Mouse (Mus musculus): Measurements from ENCODE around the gene Lman1l. TPM values are rescaled to one million over a fixed set of nuclear protein-coding genes. Genes with fewer than 3 reads are reported as not detected.

The Lman1l gene
- total RNA-seq, 1 experiment: 0.22 TPM

GRCm38 (mm10) chr9:57617556-57618169, 2.9 kb downstream of the Lman1l start:
- Histone ChIP-seq H3K9ac (ENCODE audit: insufficient read depth, low read depth, low read length, poor library complexity, severe bottlenecking) (no peak overlapping the region), H3K4me3 (ENCODE audit: insufficient read depth in 1 of 2, low read depth in 1 of 2, low read length in 2 of 2, poor library complexity in 1 of 2, severe bottlenecking in 1 of 2) (no peak overlapping the region), H3K27ac (ENCODE audit: insufficient read depth, low read depth, low read length, poor library complexity, severe bottlenecking) (no peak overlapping the region), H3K4me1 (ENCODE audit: control insufficient read depth in 2 of 2, insufficient read depth in 2 of 2, low read length in 2 of 2, poor library complexity in 1 of 2) (no peaks in the 10 kb centered on the region), H3K36me3 (ENCODE audit: control insufficient read depth, insufficient read depth, low read length, poor library complexity, severe bottlenecking) (no peaks in the 10 kb centered on the region), H3K9me3 (ENCODE audit: control insufficient read depth, insufficient read depth, low read depth, low read length) (no peaks in the 10 kb centered on the region)
- in situ Hi-C loops (cut with MboI; ENCODE audit: low sequenced_read_pairs in 2 of 2, unreplicated experiment in 2 of 2): no loop called here
- TF ChIP-seq CHD2 (IDR thresholded peaks at IDR 0.05; ENCODE audit: low read depth, low read length) (no peak), ZC3H11A (IDR thresholded peaks at IDR 0.05; ENCODE audit: borderline replicate concordance, low read depth, low read length) (no peak), MAFK (IDR thresholded peaks at IDR 0.05; ENCODE audit: insufficient read depth, low read depth, low read length) (no peak), HCFC1 (IDR thresholded peaks at IDR 0.05; ENCODE audit: borderline replicate concordance, insufficient read depth, low read length) (no peak)
- no peak for DNase-seq (ENCODE audit: low read depth, low spot score)

GRCm38 (mm10) chr9:57614786-57615185, 5.8 kb downstream of the Lman1l start:
- no peak for DNase-seq (ENCODE audit: low read depth, low spot score)
- Histone ChIP-seq H3K4me1 (ENCODE audit: control insufficient read depth in 2 of 2, insufficient read depth in 2 of 2, low read length in 2 of 2, poor library complexity in 1 of 2) (no peaks in the 10 kb centered on the region), H3K9me3 (ENCODE audit: control insufficient read depth, insufficient read depth, low read depth, low read length) (no peaks in the 10 kb centered on the region), H3K9ac (ENCODE audit: insufficient read depth, low read depth, low read length, poor library complexity, severe bottlenecking) (no peak overlapping the region), H3K36me3 (ENCODE audit: control insufficient read depth, insufficient read depth, low read length, poor library complexity, severe bottlenecking) (no peaks in the 10 kb centered on the region), H3K4me3 (ENCODE audit: insufficient read depth in 1 of 2, low read depth in 1 of 2, low read length in 2 of 2, poor library complexity in 1 of 2, severe bottlenecking in 1 of 2) (no peak overlapping the region), H3K27ac (ENCODE audit: insufficient read depth, low read depth, low read length, poor library complexity, severe bottlenecking) (no peak overlapping the region)
- in situ Hi-C loops (cut with MboI; ENCODE audit: low sequenced_read_pairs in 2 of 2, unreplicated experiment in 2 of 2): no loop called here
- no peak for TF ChIP-seq CHD2 (IDR thresholded peaks at IDR 0.05; ENCODE audit: low read depth, low read length)
- TF ChIP-seq ZC3H11A (IDR thresholded peaks at IDR 0.05; ENCODE audit: borderline replicate concordance, low read depth, low read length): no peak
- TF ChIP-seq ZNF384 (IDR thresholded peaks at IDR 0.05; ENCODE audit: low read depth, low read length): no peak
- TF ChIP-seq MAFK (IDR thresholded peaks at IDR 0.05; ENCODE audit: insufficient read depth, low read depth, low read length): no peak
- no peak for TF ChIP-seq HCFC1 (IDR thresholded peaks at IDR 0.05; ENCODE audit: borderline replicate concordance, insufficient read depth, low read length)

- no peaks in the 10 kb centered on the region for H3K36me3 ChIP-seq (ENCODE audit: control insufficient read depth, insufficient read depth, low read length, poor library complexity, severe bottlenecking)
- H3K9me3 ChIP-seq (ENCODE audit: control insufficient read depth, insufficient read depth, low read depth, low read length): no peaks in the 10 kb centered on the region
- TF ChIP-seq ZNF384 (IDR thresholded peaks at IDR 0.05; ENCODE audit: low read depth, low read length): no peak
- no peak for TF ChIP-seq ZC3H11A (IDR thresholded peaks at IDR 0.05; ENCODE audit: borderline replicate concordance, low read depth, low read length)
- no peak for TF ChIP-seq CHD2 (IDR thresholded peaks at IDR 0.05; ENCODE audit: low read depth, low read length)
- no peak for TF ChIP-seq MAFK (IDR thresholded peaks at IDR 0.05; ENCODE audit: insufficient read depth, low read depth, low read length)
- TF ChIP-seq HCFC1 (IDR thresholded peaks at IDR 0.05; ENCODE audit: borderline replicate concordance, insufficient read depth, low read length): no peak
- no peak overlapping the region for H3K27ac ChIP-seq (ENCODE audit: insufficient read depth, low read depth, low read length, poor library complexity, severe bottlenecking)
- H3K4me3 ChIP-seq (ENCODE audit: insufficient read depth in 1 of 2, low read depth in 1 of 2, low read length in 2 of 2, poor library complexity in 1 of 2, severe bottlenecking in 1 of 2): no peak overlapping the region
- H3K4me1 ChIP-seq (ENCODE audit: control insufficient read depth in 2 of 2, insufficient read depth in 2 of 2, low read length in 2 of 2, poor library complexity in 1 of 2): no peaks in the 10 kb centered on the region
- in situ Hi-C loops (cut with MboI; ENCODE audit: low sequenced_read_pairs in 2 of 2, unreplicated experiment in 2 of 2): no loop called here
- no peak for DNase-seq (ENCODE audit: low read depth, low spot score)
- H3K9ac ChIP-seq (ENCODE audit: insufficient read depth, low read depth, low read length, poor library complexity, severe bottlenecking): no peak overlapping the region
Observed at GRCm38 (mm10) chr9:57613975-57614374, 6.6 kb downstream of the Lman1l start.

GRCm38 (mm10) chr9:57612587-57612986, 8.0 kb downstream of the Lman1l start:
- Histone ChIP-seq H3K27ac (ENCODE audit: insufficient read depth, low read depth, low read length, poor library complexity, severe bottlenecking) (no peak overlapping the region), H3K9ac (ENCODE audit: insufficient read depth, low read depth, low read length, poor library complexity, severe bottlenecking) (no peak overlapping the region), H3K4me1 (ENCODE audit: control insufficient read depth in 2 of 2, insufficient read depth in 2 of 2, low read length in 2 of 2, poor library complexity in 1 of 2) (no peaks in the 10 kb centered on the region), H3K9me3 (ENCODE audit: control insufficient read depth, insufficient read depth, low read depth, low read length) (no peaks in the 10 kb centered on the region), H3K4me3 (ENCODE audit: insufficient read depth in 1 of 2, low read depth in 1 of 2, low read length in 2 of 2, poor library complexity in 1 of 2, severe bottlenecking in 1 of 2) (no peak overlapping the region), H3K36me3 (ENCODE audit: control insufficient read depth, insufficient read depth, low read length, poor library complexity, severe bottlenecking) (no peaks in the 10 kb centered on the region)
- TF ChIP-seq MAFK (IDR thresholded peaks at IDR 0.05; ENCODE audit: insufficient read depth, low read depth, low read length): no peak
- TF ChIP-seq CHD2 (IDR thresholded peaks at IDR 0.05; ENCODE audit: low read depth, low read length): no peak
- no peak for TF ChIP-seq HCFC1 (IDR thresholded peaks at IDR 0.05; ENCODE audit: borderline replicate concordance, insufficient read depth, low read length)
- TF ChIP-seq ZNF384 (IDR thresholded peaks at IDR 0.05; ENCODE audit: low read depth, low read length): no peak
- TF ChIP-seq ZC3H11A (IDR thresholded peaks at IDR 0.05; ENCODE audit: borderline replicate concordance, low read depth, low read length): no peak
- in situ Hi-C loops (cut with MboI; ENCODE audit: low sequenced_read_pairs in 2 of 2, unreplicated experiment in 2 of 2): no loop called here
- no peak for DNase-seq (ENCODE audit: low read depth, low spot score)

Data from ES-E14 (cell line).